Mouse (Mus musculus): Measurements from ENCODE around the gene Ccr1l1.

Ccr1l1 gene

DNA sequence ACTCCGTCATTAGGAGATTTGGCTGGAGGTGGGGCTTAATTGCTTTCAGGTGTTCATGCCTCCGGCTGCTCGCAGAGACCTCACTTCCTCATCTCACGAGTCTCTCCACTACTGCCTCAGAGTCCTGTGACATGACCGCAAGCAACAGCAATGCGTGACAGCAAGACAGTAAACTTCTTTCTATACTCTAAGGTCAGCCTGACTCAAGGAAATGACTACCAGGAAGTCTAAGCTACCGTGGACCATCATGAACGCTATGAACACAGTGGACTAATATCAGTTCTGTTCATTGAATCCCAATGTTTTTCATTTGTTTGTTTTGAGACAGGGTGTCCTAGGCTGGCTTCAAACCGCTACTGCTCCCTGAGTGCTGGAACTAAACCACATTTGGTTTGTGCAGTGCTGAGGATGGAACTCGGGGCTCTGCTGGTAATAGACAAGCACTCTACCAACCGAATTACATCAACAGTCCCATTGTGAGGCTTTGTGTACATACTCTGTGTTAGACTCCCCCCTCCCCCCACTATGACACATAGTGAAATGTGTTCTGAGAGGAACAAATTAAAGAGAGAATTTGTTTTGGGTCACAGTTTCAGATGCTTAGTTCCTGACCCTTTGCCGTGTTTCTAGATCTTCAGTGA is 50.0 kb downstream of the Ccr1l1 start:
- peak; percentile 33 for DNase-seq

- peak; percentile 13 for DNase-seq
Observed at GRCm38 (mm10) chr9:123927281-123927960, 50.8 kb downstream of the Ccr1l1 start.

All from embryo, embryonic 11 days (tissue).